Mouse (Mus musculus): ENCODE data around the gene Spg11. TPM values are rescaled to one million over a fixed set of nuclear protein-coding genes. Genes with fewer than 3 reads are reported as not detected.

Spg11 gene
- polyA plus RNA-seq, 1 experiment from 2014 or later = 11.3 TPM

GRCm38 (mm10) chr2:122157561-122157960 lies 39.4 kb upstream of the Spg11 start:
- Histone ChIP-seq H3K4me3 (ENCODE audit: low read depth, low read length) (no peak overlapping the region), H3K9me3 (ENCODE audit: control insufficient read depth, low read length) (no peaks in the 10 kb centered on the region), H3K4me1 (replicated peaks; ENCODE audit: control insufficient read depth, insufficient read depth, low read length) (peaks cover 4% of the 10 kb centered on the region), H3K4me2 (ENCODE audit: low read length) (no peak overlapping the region), H3K27me3 (replicated peaks; ENCODE audit: control insufficient read depth, insufficient read depth, low read length) (no peaks in the 10 kb centered on the region), H3K9ac (ENCODE audit: low read length) (no peak overlapping the region), H3K27ac (ENCODE audit: low read depth) (no peak overlapping the region), H3K36me3 (ENCODE audit: control insufficient read depth, insufficient read depth, low read length) (peaks cover 5% of the 10 kb centered on the region; the same call in 1 of the 2 replicates)
- no peak for ATAC-seq (replicated peaks; ENCODE audit: low FRiP score, low TSS enrichment, low read depth)
- no peak for DNase-seq (ENCODE audit: low spot score)

GRCm38 (mm10) chr2:122156051-122156700 lies 38.0 kb upstream of the Spg11 start:
- no peak for ATAC-seq (replicated peaks; ENCODE audit: low FRiP score, low TSS enrichment, low read depth)
- H3K36me3 ChIP-seq (ENCODE audit: control insufficient read depth, insufficient read depth, low read length) = peaks cover 13% of the 10 kb centered on the region; the same call in 1 of the 2 replicates
- no peak overlapping the region for H3K4me3 ChIP-seq (ENCODE audit: low read depth, low read length)
- no peak overlapping the region for H3K27ac ChIP-seq (ENCODE audit: low read depth)
- H3K9ac ChIP-seq (ENCODE audit: low read length) = no peak overlapping the region
- no peaks in the 10 kb centered on the region for H3K27me3 ChIP-seq (replicated peaks; ENCODE audit: control insufficient read depth, insufficient read depth, low read length)
- H3K9me3 ChIP-seq (ENCODE audit: control insufficient read depth, low read length) = no peaks in the 10 kb centered on the region
- peaks cover 1% of the 10 kb centered on the region for H3K4me1 ChIP-seq (replicated peaks; ENCODE audit: control insufficient read depth, insufficient read depth, low read length)
- no peak overlapping the region for H3K4me2 ChIP-seq (ENCODE audit: low read length)
- DNase-seq (ENCODE audit: low spot score) = peak; percentile 38
- 86% methylated on average over 4 of the region's 4 CpGs for WGBS

- 71% methylated on average over 2 of the region's 2 CpGs for WGBS
- Histone ChIP-seq H3K4me1 (replicated peaks; ENCODE audit: control insufficient read depth, insufficient read depth, low read length) (no peaks in the 10 kb centered on the region; the same call in 1 of the 2 replicates), H3K9me3 (ENCODE audit: control insufficient read depth, low read length) (no peaks in the 10 kb centered on the region), H3K36me3 (ENCODE audit: control insufficient read depth, insufficient read depth, low read length) (peaks cover 14% of the 10 kb centered on the region; the same call in 1 of the 2 replicates), H3K9ac (ENCODE audit: low read length) (no peak overlapping the region), H3K27ac (ENCODE audit: low read depth) (no peak overlapping the region), H3K27me3 (replicated peaks; ENCODE audit: control insufficient read depth, insufficient read depth, low read length) (no peaks in the 10 kb centered on the region), H3K4me2 (ENCODE audit: low read length) (no peak overlapping the region), H3K4me3 (ENCODE audit: low read depth, low read length) (no peak overlapping the region)
- DNase-seq (ENCODE audit: low spot score) = no peak
- ATAC-seq (replicated peaks; ENCODE audit: low FRiP score, low TSS enrichment, low read depth) = no peak
Measured at GRCm38 (mm10) chr2:122155292-122155691, 37.1 kb upstream of the Spg11 start.

DNA sequence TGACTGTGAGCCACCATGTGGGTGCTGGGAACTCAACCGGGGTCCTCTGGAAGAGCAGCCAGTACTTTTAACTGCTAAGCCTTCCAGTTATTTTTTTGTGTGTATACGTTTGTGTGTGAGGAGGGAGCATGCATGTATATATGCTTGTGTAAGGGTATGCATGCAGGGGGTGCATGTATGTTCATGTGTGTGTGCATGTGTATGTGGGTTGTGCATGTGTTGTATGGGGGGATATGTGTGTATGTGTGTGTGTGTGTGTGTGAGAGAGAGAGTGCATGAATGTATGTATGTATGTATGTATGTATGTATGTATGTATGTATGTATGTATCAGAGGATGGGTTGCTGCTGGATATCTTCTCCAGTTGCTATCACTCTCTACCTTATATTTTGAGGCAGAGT lies 36.3 kb upstream of the Spg11 start:
- Histone ChIP-seq H3K27ac (ENCODE audit: low read depth) (no peak overlapping the region), H3K4me3 (ENCODE audit: low read depth, low read length) (no peak overlapping the region), H3K9ac (ENCODE audit: low read length) (no peak overlapping the region), H3K9me3 (ENCODE audit: control insufficient read depth, low read length) (no peaks in the 10 kb centered on the region), H3K27me3 (replicated peaks; ENCODE audit: control insufficient read depth, insufficient read depth, low read length) (no peaks in the 10 kb centered on the region), H3K36me3 (ENCODE audit: control insufficient read depth, insufficient read depth, low read length) (peaks cover 14% of the 10 kb centered on the region; the same call in 1 of the 2 replicates), H3K4me1 (replicated peaks; ENCODE audit: control insufficient read depth, insufficient read depth, low read length) (no peaks in the 10 kb centered on the region; the same call in 1 of the 2 replicates), H3K4me2 (ENCODE audit: low read length) (no peak overlapping the region)
- 88% methylated on average over 2 of the region's 2 CpGs for WGBS
- ATAC-seq (replicated peaks; ENCODE audit: low FRiP score, low TSS enrichment, low read depth) = no peak
- DNase-seq (ENCODE audit: low spot score) = no peak

- ATAC-seq (replicated peaks; ENCODE audit: low FRiP score, low TSS enrichment, low read depth) = no peak
Measured at GRCm38 (mm10) chr2:122153681-122154365, 35.6 kb upstream of the Spg11 start.

DNA sequence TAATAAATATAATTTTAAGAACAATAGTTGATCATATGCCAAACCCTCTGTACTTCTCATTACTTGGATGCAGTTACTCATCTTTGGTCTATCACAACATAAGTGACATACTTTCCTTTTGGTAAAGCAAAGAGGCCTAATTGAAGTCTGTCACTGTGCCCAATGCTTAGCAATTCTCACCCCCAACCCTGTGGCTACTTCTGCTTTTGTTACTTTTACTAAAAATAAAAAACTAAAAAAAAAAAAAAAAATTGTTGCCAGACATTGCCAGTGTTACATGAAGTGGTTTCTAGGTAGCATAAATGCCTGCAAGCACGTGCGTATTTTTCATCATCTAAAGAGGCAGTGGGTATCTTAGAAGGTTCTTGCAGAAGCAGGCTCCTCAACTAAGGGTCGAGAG lies 34.7 kb upstream of the Spg11 start:
- Histone ChIP-seq H3K4me1 (replicated peaks; ENCODE audit: control insufficient read depth, insufficient read depth, low read length) (no peaks in the 10 kb centered on the region; the same call in 1 of the 2 replicates), H3K9ac (ENCODE audit: low read length) (no peak overlapping the region), H3K4me2 (ENCODE audit: low read length) (no peak overlapping the region), H3K4me3 (ENCODE audit: low read depth, low read length) (no peak overlapping the region), H3K9me3 (ENCODE audit: control insufficient read depth, low read length) (no peaks in the 10 kb centered on the region), H3K27me3 (replicated peaks; ENCODE audit: control insufficient read depth, insufficient read depth, low read length) (no peaks in the 10 kb centered on the region), H3K27ac (ENCODE audit: low read depth) (no peak overlapping the region), H3K36me3 (ENCODE audit: control insufficient read depth, insufficient read depth, low read length) (peaks cover 14% of the 10 kb centered on the region; the same call in 1 of the 2 replicates)
- 84% methylated on average over 3 of the region's 3 CpGs for WGBS
- ATAC-seq (replicated peaks; ENCODE audit: low FRiP score, low TSS enrichment, low read depth) = no peak
- no peak for DNase-seq (ENCODE audit: low spot score)

More at GRCm38 (mm10) chr2:122153681-122154365, 35.6 kb upstream of the Spg11 start:
- H3K4me2 ChIP-seq (ENCODE audit: low read length) = no peak overlapping the region
- no peaks in the 10 kb centered on the region; the same call in 1 of the 2 replicates for H3K4me1 ChIP-seq (replicated peaks; ENCODE audit: control insufficient read depth, insufficient read depth, low read length)
- no peak for DNase-seq (ENCODE audit: low spot score)
- H3K9ac ChIP-seq (ENCODE audit: low read length) = no peak overlapping the region
- no peaks in the 10 kb centered on the region for H3K27me3 ChIP-seq (replicated peaks; ENCODE audit: control insufficient read depth, insufficient read depth, low read length)
- H3K9me3 ChIP-seq (ENCODE audit: control insufficient read depth, low read length) = no peaks in the 10 kb centered on the region
- no peak overlapping the region for H3K4me3 ChIP-seq (ENCODE audit: low read depth, low read length)
- peaks cover 14% of the 10 kb centered on the region; the same call in 1 of the 2 replicates for H3K36me3 ChIP-seq (ENCODE audit: control insufficient read depth, insufficient read depth, low read length)
- WGBS = 85% methylated on average over 6 of the region's 7 CpGs
- H3K27ac ChIP-seq (ENCODE audit: low read depth) = no peak overlapping the region

DNA sequence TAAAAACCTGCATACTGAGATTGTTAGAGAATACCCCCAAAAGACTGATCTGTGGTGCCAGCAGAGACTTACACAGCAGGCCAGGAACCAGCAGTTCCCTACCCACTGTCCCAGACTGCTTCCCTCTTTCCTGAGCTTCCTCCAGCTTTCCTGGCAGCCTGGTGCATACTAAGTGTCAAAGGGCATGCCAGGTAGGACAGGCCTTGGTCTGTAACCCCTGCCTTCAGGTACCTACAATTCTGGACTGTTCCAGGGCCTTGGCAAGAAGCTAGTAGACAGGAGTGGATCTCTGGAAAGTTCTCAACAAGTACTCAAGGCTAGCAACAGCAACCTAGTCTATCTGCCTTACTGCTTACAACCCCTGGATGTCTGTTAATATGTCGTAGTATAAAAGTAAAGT lies 33.0 kb upstream of the Spg11 start:
- Histone ChIP-seq H3K9ac (ENCODE audit: low read length) (no peak overlapping the region), H3K4me2 (ENCODE audit: low read length) (no peak overlapping the region), H3K9me3 (ENCODE audit: control insufficient read depth, low read length) (no peaks in the 10 kb centered on the region), H3K36me3 (ENCODE audit: control insufficient read depth, insufficient read depth, low read length) (peaks cover 14% of the 10 kb centered on the region; the same call in 1 of the 2 replicates), H3K27ac (ENCODE audit: low read depth) (no peak overlapping the region), H3K27me3 (replicated peaks; ENCODE audit: control insufficient read depth, insufficient read depth, low read length) (no peaks in the 10 kb centered on the region), H3K4me3 (ENCODE audit: low read depth, low read length) (no peak overlapping the region), H3K4me1 (replicated peaks; ENCODE audit: control insufficient read depth, insufficient read depth, low read length) (no peaks in the 10 kb centered on the region; the same call in 1 of the 2 replicates)
- no peak for ATAC-seq (replicated peaks; ENCODE audit: low FRiP score, low TSS enrichment, low read depth)
- WGBS = 91% methylated on average over 1 of the region's 1 CpGs
- peak; percentile 47 for DNase-seq (ENCODE audit: low spot score)

GRCm38 (mm10) chr2:122149716-122150115 lies 31.5 kb upstream of the Spg11 start:
- H3K4me3 ChIP-seq (ENCODE audit: low read depth, low read length) = no peak overlapping the region
- no peaks in the 10 kb centered on the region for H3K27me3 ChIP-seq (replicated peaks; ENCODE audit: control insufficient read depth, insufficient read depth, low read length)
- H3K27ac ChIP-seq (ENCODE audit: low read depth) = no peak overlapping the region
- H3K4me1 ChIP-seq (replicated peaks; ENCODE audit: control insufficient read depth, insufficient read depth, low read length) = no peaks in the 10 kb centered on the region; the same call in 1 of the 2 replicates
- WGBS = 91% methylated on average over 3 of the region's 3 CpGs
- DNase-seq (ENCODE audit: low spot score) (peak; percentile 38), ATAC-seq (replicated peaks; ENCODE audit: low FRiP score, low TSS enrichment, low read depth) (no peak)
- no peaks in the 10 kb centered on the region for H3K9me3 ChIP-seq (ENCODE audit: control insufficient read depth, low read length)
- H3K4me2 ChIP-seq (ENCODE audit: low read length) = no peak overlapping the region
- no peak overlapping the region for H3K9ac ChIP-seq (ENCODE audit: low read length)
- peaks cover 14% of the 10 kb centered on the region; the same call in 1 of the 2 replicates for H3K36me3 ChIP-seq (ENCODE audit: control insufficient read depth, insufficient read depth, low read length)
